Mouse (Mus musculus) heart, postnatal 0 days (tissue): ENCODE results near the gene Gm10382. TPM values are rescaled to one million over a fixed set of nuclear protein-coding genes. Genes with fewer than 3 reads are reported as not detected.
"Not testable (repeated sequence)": the region's sequence is repeated elsewhere in the genome, so short reads cannot be mapped to it uniquely, and the experiment has no call there.

Source experiments
- ATAC-seq: fragments of 200-750 bp; cut with Nextera tagmentation; 2 replicates; pipeline ENCODE4 v1.8.0; 2017; ENCODE audit warnings: low read depth, moderate number of reproducible peaks, moderate library complexity; ENCODE audit not compliant: insufficient read depth
- DNase-seq: peaks from one replicate; pipeline ENCODE4 v3.0.0-alpha.2; 2016; ENCODE audit warnings: low spot score
- H3K27ac ChIP-seq: fragments of 300-500 bp; sonication (generic); 2 replicates; pipeline ENCODE4 v1.5.1; 2014; ENCODE audit warnings: low read depth, mild to moderate bottlenecking
- H3K27me3 ChIP-seq: fragments of 300-500 bp; sonication (generic); 2 replicates; pipeline ENCODE4 v1.6.1; 2014; ENCODE audit warnings: low read length, mixed read lengths; ENCODE audit not compliant: control insufficient read depth, insufficient read depth
- H3K36me3 ChIP-seq: fragments of 300-500 bp; sonication (generic); replicated peaks from 2 replicates; pipeline ENCODE4 v1.6.1; 2014; ENCODE audit warnings: low read length, mixed read lengths; ENCODE audit not compliant: control insufficient read depth, insufficient read depth
- H3K4me1 ChIP-seq: fragments of 300-500 bp; sonication (generic); 2 replicates; pipeline ENCODE4 v1.6.1; 2014; ENCODE audit warnings: antibody characterized with exemption; ENCODE audit not compliant: control insufficient read depth, insufficient read depth
- H3K4me2 ChIP-seq: fragments of 300-500 bp; sonication (generic); 2 replicates; pipeline ENCODE4 v1.6.1; 2014; ENCODE audit warnings: low read depth, mild to moderate bottlenecking, low read length, moderate library complexity
- H3K4me3 ChIP-seq: fragments of 300-500 bp; sonication (generic); 2 replicates; pipeline ENCODE4 v1.5.1; 2014; ENCODE audit warnings: low read depth, low read length
- H3K9ac ChIP-seq: fragments of 300-500 bp; sonication (generic); replicated peaks from 2 replicates; pipeline ENCODE4 v1.6.1; 2014; ENCODE audit warnings: low read depth, low read length, mixed read lengths
- H3K9me3 ChIP-seq: fragments of 300-500 bp; sonication (generic); replicated peaks from 2 replicates; pipeline ENCODE4 v1.6.1; 2016; ENCODE audit warnings: low read length; ENCODE audit not compliant: control insufficient read depth
- CTCF ChIP-seq: IDR thresholded peaks from 2 replicates; pipeline ENCODE4 v1.5.1; 2016; ENCODE audit warnings: antibody characterized with exemption, control low read depth, low read depth
- EP300 ChIP-seq: IDR thresholded peaks from 2 replicates; pipeline ENCODE4 v1.6.1; 2016; ENCODE audit warnings: antibody characterized with exemption, low read depth
- WGBS: fragments of 180-500 bp; shearing (Covaris S2); extraction: QIAGEN DNeasy Blood & Tissue Kit; methylation state at CpG from one replicate; pipeline ENCODE4 v1.1.7; 2014; 5-methylcytosine and 5-hydroxymethylcytosine counted together
- polyA plus RNA-seq: library from polyadenylated mRNA; unstranded; fragments of >200 nt; fragmentation: Nextera tagmentation; extraction: Ambion mirVana; gene quantifications from 2 replicates; pipeline ENCODE4 v1.2.1, GENCODE M21; 2015
- total RNA-seq: library from RNA; depleted of rRNA; stranded (reverse); fragments of >200 nt; gene quantifications from 2 replicates; pipeline ENCODE4 v1.2.3, GENCODE M21; 2014; ENCODE audit warnings: low replicate concordance

Gene Gm10382
- total and polyA plus RNA-seq, 2 experiments from 2014 or later, result 0.78 TPM; not detected in 1

- H3K4me2 ChIP-seq, result peak overlapping the region; percentile 53
- TF ChIP-seq CTCF, result no peak
- 0 out of 2 replicates have a peak, but pooled peaks have one; percentile 10 for TF ChIP-seq EP300
- no peaks in the 10 kb centered on the region for H3K4me1 ChIP-seq
- WGBS, result 50% methylated on average over 8 of the region's 8 CpGs
- no peak overlapping the region for H3K27ac ChIP-seq
- peaks cover 23% of the 10 kb centered on the region for H3K36me3 ChIP-seq
- H3K27me3 ChIP-seq, result no peaks in the 10 kb centered on the region
- H3K9me3 ChIP-seq, result no peaks in the 10 kb centered on the region
- H3K4me3 ChIP-seq, result peak overlapping the region; percentile 35
- 0 out of 2 replicates have a peak overlapping the region, but pooled peaks have one; percentile 20 for H3K9ac ChIP-seq
- ATAC-seq (no peak), DNase-seq (no peak)
Measured at GRCm38 (mm10) chr5:125385215-125385940, 3.7 kb upstream of the Gm10382 start.

GRCm38 (mm10) chr5:125387295-125387694, 1.8 kb upstream of the Gm10382 start:
- Histone ChIP-seq H3K36me3 (peaks cover 23% of the 10 kb centered on the region), H3K4me2 (peak overlapping the region; percentile 30; the same call in 1 of the 2 replicates), H3K4me1 (peaks cover 15% of the 10 kb centered on the region)
- not testable (repeated sequence) for H3K27me3 ChIP-seq, H3K4me3 ChIP-seq, DNase-seq, ATAC-seq, H3K27ac ChIP-seq, H3K9ac ChIP-seq, H3K9me3 ChIP-seq
- WGBS, result 55% methylated on average over 5 of the region's 6 CpGs

GRCm38 (mm10) chr5:125388358-125389092, 597 bp upstream of the Gm10382 start:
- Histone ChIP-seq H3K9me3 (no peaks in the 10 kb centered on the region), H3K9ac (peak overlapping the region; percentile 96), H3K4me3 (peak overlapping the region; percentile 81), H3K4me2 (peak overlapping the region; percentile 73), H3K36me3 (peaks cover 23% of the 10 kb centered on the region), H3K4me1 (peaks cover 20% of the 10 kb centered on the region), H3K27ac (peak overlapping the region; percentile 97), H3K27me3 (no peaks in the 10 kb centered on the region)
- WGBS, result 8% methylated on average over 13 of the region's 13 CpGs
- ATAC-seq, result no peak
- DNase-seq, result no peak
- TF ChIP-seq EP300 (0 out of 2 replicates have a peak, but pooled peaks have one; percentile 32), CTCF (no peak)

DNA sequence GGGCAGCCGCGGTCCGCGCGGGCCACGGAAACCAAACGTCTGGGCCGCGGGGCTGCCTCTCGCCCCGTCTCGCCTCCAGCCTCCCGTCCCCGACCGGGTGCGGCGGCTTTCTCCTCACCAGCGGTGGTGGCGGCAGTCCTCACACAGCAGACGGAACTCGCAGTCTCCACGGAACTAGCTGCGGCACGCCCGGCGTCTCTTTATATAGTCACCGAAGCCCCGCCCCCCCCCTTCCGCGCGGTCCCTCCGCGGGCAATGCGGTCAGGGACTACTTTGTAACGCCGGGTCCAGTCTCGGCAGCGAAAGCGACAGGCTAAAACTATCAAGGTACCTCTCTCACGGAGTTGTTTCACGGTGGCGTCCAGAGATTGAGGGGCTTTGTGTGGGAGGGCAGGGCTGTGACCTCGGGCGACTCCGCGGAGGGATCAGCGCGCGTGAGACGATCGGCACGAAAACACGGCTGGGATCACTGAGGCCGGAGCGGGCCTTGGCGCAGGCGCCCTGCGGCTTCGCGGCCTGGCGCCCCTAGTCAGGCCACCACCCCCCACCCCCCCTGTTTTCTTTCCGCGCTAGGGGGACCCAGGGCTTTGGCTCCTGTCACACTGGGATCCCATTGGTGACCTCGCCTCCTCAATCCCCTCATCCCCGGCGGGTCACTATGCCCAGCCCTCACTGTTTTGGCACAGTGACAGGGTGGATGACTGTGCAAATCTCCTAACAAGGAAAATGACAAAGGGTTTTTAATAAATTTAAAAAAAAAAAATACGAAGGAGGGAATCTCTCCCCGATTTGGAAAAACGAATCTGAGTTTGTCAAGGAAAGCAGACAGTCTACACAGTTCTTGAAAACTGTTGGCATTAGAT, 688 bp downstream of the Gm10382 start, which contains the start of gene Ubc:
Ubc (minus strand) TSS at position 624 of the 863 bp plus-strand sequence.
- peak within 1 kb of the TSS; percentile 81 for H3K4me3 ChIP-seq
- H3K27me3 ChIP-seq, result no peaks in the 10 kb centered on the region
- no peaks in the 10 kb centered on the region for H3K9me3 ChIP-seq
- H3K4me1 ChIP-seq, result peaks cover 25% of the 10 kb centered on the region
- peak within 1 kb of the TSS; percentile 73 for H3K4me2 ChIP-seq
- H3K36me3 ChIP-seq, result peaks cover 19% of the 10 kb centered on the region
- peak within 1 kb of the TSS; percentile 97 for H3K27ac ChIP-seq
- WGBS, result under 1% methylated on average over 69 of the region's 69 CpGs
- peak; percentile 89 for DNase-seq
- peak; percentile 51 for ATAC-seq
- peak within 1 kb of the TSS; percentile 96 for H3K9ac ChIP-seq
- no peak for TF ChIP-seq CTCF

GRCm38 (mm10) chr5:125390906-125391477, 1.9 kb downstream of the Gm10382 start:
- Histone ChIP-seq H3K27me3 (no peaks in the 10 kb centered on the region), H3K9ac (peak overlapping the region; percentile 44; the same call in 1 of the 2 replicates), H3K4me2 (no peak overlapping the region), H3K9me3 (no peaks in the 10 kb centered on the region), H3K4me3 (no peak overlapping the region), H3K27ac (peak overlapping the region; percentile 97), H3K36me3 (peaks cover 7% of the 10 kb centered on the region), H3K4me1 (peaks cover 25% of the 10 kb centered on the region)
- no peak for TF ChIP-seq EP300
- TF ChIP-seq CTCF, result no peak
- DNase-seq, result no peak
- ATAC-seq, result no peak
- WGBS, result 86% methylated on average over 3 of the region's 3 CpGs
